25 mouse cellular contexts compared by ENCODE assay signal in the genomic region with DNA sequence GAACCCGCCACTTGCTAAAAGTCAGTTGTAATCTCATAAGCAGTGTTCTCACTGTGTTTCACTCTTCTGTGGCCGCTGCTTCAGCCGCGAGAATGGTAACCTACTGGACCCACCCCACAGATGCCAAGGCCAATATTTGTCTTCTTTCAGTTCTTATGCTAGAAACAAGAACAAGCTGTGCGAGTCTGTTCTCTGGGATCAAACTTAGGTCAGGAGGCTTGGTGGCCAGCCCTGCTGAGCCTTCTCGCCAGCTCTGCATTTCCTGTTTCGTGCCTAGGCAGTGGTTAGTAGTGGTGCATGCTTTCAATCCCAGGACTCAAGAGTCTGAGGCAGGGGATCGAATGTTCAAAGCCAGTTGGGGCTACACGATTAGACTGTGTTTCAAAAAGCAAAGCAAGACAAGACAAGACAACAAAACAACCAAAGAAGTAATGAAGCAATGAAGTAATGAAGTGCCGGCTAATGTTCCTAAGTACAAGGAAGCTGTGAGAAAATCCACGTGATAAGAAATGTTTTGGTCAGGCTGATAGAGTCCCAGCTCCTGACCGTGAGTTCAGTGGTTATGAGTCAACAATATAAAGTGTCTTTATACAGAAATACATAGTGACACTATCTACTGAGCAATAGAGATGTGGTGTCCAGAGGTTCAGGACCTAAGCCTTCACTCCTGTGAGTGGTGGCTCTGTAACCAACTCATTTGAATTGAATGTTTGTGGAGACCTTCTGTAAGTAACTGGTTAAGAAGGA. TPM values are rescaled to one million over a fixed set of nuclear protein-coding genes. Genes with fewer than 3 reads are reported as not detected.
DNase-seq lines count a peak whose midpoint lies in the region; ATAC-seq and TF ChIP-seq lines count a peak whose summit lies in the region.
"Had no signal": no experiment of that assay in that cellular context is flagged by ENCODE, and none has a peak within 500 bp of the region (broad histone marks: within the 10 kb centered on the region; RNA-seq: fewer than 3 reads in every experiment).

No protein-coding gene starts in this region.

- DNase-seq in heart, adult 11 months: peak; percentile 91
- DNase-seq in heart, adult 2 months: no peak
- DNase-seq in 3T3-L1 (ENCODE audit: low read depth, low spot score): peak; percentile 11
- no peak for DNase-seq in gastrocnemius, adult 18-20 months (ENCODE audit: low spot score)
- no peak for DNase-seq in B cell, adult 2 months
- no peak for DNase-seq in cerebellum, postnatal 14 days
- DNase-seq: cerebellum, adult 11 months; cerebellum, postnatal 25 days; gastrocnemius, postnatal 25 days; heart, postnatal 36 days; kidney, adult 2 months; kidney, postnatal 25 days; right cerebral cortex, postnatal 4 days had no signal

- TF ChIP-seq CTCF in heart, adult 2 months (IDR thresholded peaks at IDR 0.05): no peak

- no peaks in the 10 kb centered on the region for H3K36me3 ChIP-seq in heart, adult 2 months (ENCODE audit: control insufficient read depth, insufficient read depth, low read length)
- no peaks in the 10 kb centered on the region for H3K36me3 ChIP-seq in lung, embryonic 16.5 days (ENCODE audit: control insufficient read depth, insufficient read depth, low read length)
- peaks cover 4% of the 10 kb centered on the region for H3K36me3 ChIP-seq in megakaryocyte, embryonic 14.5 days (replicated peaks; ENCODE audit: low read length)
- H3K36me3 ChIP-seq: forebrain, embryonic 12.5 days; heart, embryonic 13.5 days; lung, embryonic 15.5 days; midbrain, embryonic 12.5 days had no signal

- H3K27ac ChIP-seq in heart, adult 2 months: no peak overlapping the region
- no peak overlapping the region for H3K27ac ChIP-seq in lung, embryonic 16.5 days (ENCODE audit: low read length)
- H3K27ac ChIP-seq: forebrain, embryonic 12.5 days; heart, embryonic 13.5 days; lung, embryonic 15.5 days; midbrain, embryonic 12.5 days had no signal

- peak; percentile 57; the same call in 1 of the 2 replicates for ATAC-seq in lung, embryonic 16.5 days (ENCODE audit: low read depth)
- ATAC-seq: hindbrain, embryonic 16.5 days had no signal

- TF ChIP-seq POLR2A in heart, adult 2 months (IDR thresholded peaks at IDR 0.05; ENCODE audit: insufficient read depth, low read depth, low read length): no peak

- no peaks in the 10 kb centered on the region for H3K79me2 ChIP-seq in heart, adult 2 months (replicated peaks; ENCODE audit: control insufficient read depth, insufficient read depth, low read length)

- 73% methylated on average over 12 of the region's 12 CpGs for whole genome bisulfite sequencing in heart, adult 2 months
- 70% methylated on average over 12 of the region's 12 CpGs for WGBS in lung, embryonic 16.5 days

- no peak overlapping the region for H3K4me2 ChIP-seq in lung, embryonic 16.5 days (ENCODE audit: low read depth, low read length)
- H3K4me2 ChIP-seq: forebrain, embryonic 12.5 days; heart, embryonic 13.5 days; liver, embryonic 11.5 days; lung, embryonic 15.5 days; midbrain, embryonic 12.5 days had no signal

- H3K27me3 ChIP-seq in heart, adult 2 months (ENCODE audit: control insufficient read depth, insufficient read depth, low read length): no peaks in the 10 kb centered on the region
- no peaks in the 10 kb centered on the region for H3K27me3 ChIP-seq in lung, embryonic 16.5 days (ENCODE audit: control insufficient read depth, insufficient read depth, low read depth, low read length)
- H3K27me3 ChIP-seq in megakaryocyte, embryonic 14.5 days (replicated peaks): no peaks in the 10 kb centered on the region
- H3K27me3 ChIP-seq: forebrain, embryonic 12.5 days; heart, embryonic 13.5 days; lung, embryonic 15.5 days; midbrain, embryonic 12.5 days had no signal

- no peaks in the 10 kb centered on the region for H3K9me3 ChIP-seq in lung, embryonic 16.5 days (ENCODE audit: control insufficient read depth, low read length)
- no peaks in the 10 kb centered on the region for H3K9me3 ChIP-seq in megakaryocyte, embryonic 14.5 days
- H3K9me3 ChIP-seq: forebrain, embryonic 12.5 days; heart, embryonic 13.5 days; lung, embryonic 15.5 days; midbrain, embryonic 12.5 days had no signal

- no peak overlapping the region for H3K9ac ChIP-seq in heart, adult 2 months (ENCODE audit: low read depth, low read length)
- no peak overlapping the region for H3K9ac ChIP-seq in lung, embryonic 16.5 days (ENCODE audit: low read length)
- H3K9ac ChIP-seq: forebrain, embryonic 12.5 days; heart, embryonic 13.5 days; lung, embryonic 15.5 days; midbrain, embryonic 12.5 days had no signal

- H3K4me1 ChIP-seq in heart, adult 2 months (ENCODE audit: control insufficient read depth, insufficient read depth, low read length): no peaks in the 10 kb centered on the region
- H3K4me1 ChIP-seq in lung, embryonic 16.5 days (replicated peaks; ENCODE audit: control insufficient read depth, insufficient read depth, low read length): no peaks in the 10 kb centered on the region
- H3K4me1 ChIP-seq in megakaryocyte, embryonic 14.5 days: peaks cover 25% of the 10 kb centered on the region
- H3K4me1 ChIP-seq: forebrain, embryonic 12.5 days; heart, embryonic 13.5 days; lung, embryonic 15.5 days; midbrain, embryonic 12.5 days had no signal

- intact Hi-C loops in heart, adult 2 months (cut with DNase I): no loop called here

- H3K4me3 ChIP-seq in heart, adult 2 months: no peak overlapping the region
- no peak overlapping the region for H3K4me3 ChIP-seq in lung, embryonic 16.5 days (ENCODE audit: low read length)
- peak overlapping the region; percentile 18 for H3K4me3 ChIP-seq in megakaryocyte, embryonic 14.5 days (replicated peaks)
- H3K4me3 ChIP-seq: forebrain, embryonic 12.5 days; heart, embryonic 13.5 days; lung, embryonic 15.5 days; midbrain, embryonic 12.5 days had no signal

- TF ChIP-seq EP300 in heart, adult 2 months (IDR thresholded peaks at IDR 0.05; ENCODE audit: insufficient read depth, low read depth, low read length): no peak

RNA-seq across cellular contexts. Expression of gene Bbs9, which starts 9.2 kb away (rescaled TPM):
- 10 to 100 TPM; 11.9 to 12.4 TPM for total RNA-seq in heart, adult 2 months (2021)
- polyA plus RNA-seq in heart, adult 2 months (2012; rRNA removed): 6.3 and 9.0 TPM in 2 replicates
- polyA plus RNA-seq in lung, embryonic 16.5 days (2015; fragmentation: Nextera tagmentation; extraction: Ambion mirVana): 16.0 TPM in 2 replicates
- polyA plus RNA-seq in megakaryocyte, embryonic 14.5 days (2012; ENCODE audit: insufficient read depth, low replicate concordance): 2.3 TPM in 1 of 2 replicates, not detected in the other
- total RNA-seq in gastrocnemius, adult 18-20 months (2021): 1 to 10 TPM; 8.5 to 8.9 TPM

RNA-seq across cellular contexts. Expression of gene Rp9, which starts 15.2 kb away (rescaled TPM):
- total RNA-seq in heart, adult 2 months (2021): 10 to 100 TPM; 42.6 to 46.1 TPM
- polyA plus RNA-seq in heart, adult 2 months (2012; rRNA removed): 35.1 and 39.5 TPM in 2 replicates
- polyA plus RNA-seq in lung, embryonic 16.5 days (2015; fragmentation: Nextera tagmentation; extraction: Ambion mirVana): 60.9 and 64.5 TPM in 2 replicates
- 29.7 and 44.5 TPM in 2 replicates for polyA plus RNA-seq in megakaryocyte, embryonic 14.5 days (2012; ENCODE audit: insufficient read depth, low replicate concordance)
- total RNA-seq in gastrocnemius, adult 18-20 months (2021): 10 to 100 TPM; 37.0 to 37.5 TPM

RNA-seq across cellular contexts. Expression of gene Gm17545, which starts 30.6 kb away (rescaled TPM):
- not detected for total RNA-seq in heart, adult 2 months (2021)
- polyA plus RNA-seq in heart, adult 2 months (2012; rRNA removed): not detected in 2 replicates
- not detected in 2 replicates for polyA plus RNA-seq in lung, embryonic 16.5 days (2015; fragmentation: Nextera tagmentation; extraction: Ambion mirVana)
- not detected in 2 replicates for polyA plus RNA-seq in megakaryocyte, embryonic 14.5 days (2012; ENCODE audit: insufficient read depth, low replicate concordance)
- not detected for total RNA-seq in gastrocnemius, adult 18-20 months (2021)
- total RNA-seq: adrenal gland, adult 18-20 months; gastrocnemius, postnatal 25 days; heart, postnatal 36 days; left cerebral cortex, postnatal 36 days had no signal
- polyA plus RNA-seq: forebrain, embryonic 12.5 days; heart, embryonic 13.5 days; hindbrain, embryonic 16.5 days; kidney, adult 2 months; liver, embryonic 11.5 days; lung, embryonic 15.5 days; midbrain, embryonic 12.5 days; neural tube, embryonic 14.5 days; thymus, postnatal 0 days had no signal

Comparison
In these comparisons a context has a peak if more than half of its experiments do, and no peak if none do; other contexts are left out.
1. DNase-seq: peak in heart, adult 11 months (single experiment) and 3T3-L1 (single experiment); none in heart, adult 2 months (0 of 2), gastrocnemius, adult 18-20 months (single experiment), B cell, adult 2 months (0 of 2) and cerebellum, postnatal 14 days (0 of 2).